Mouse (Mus musculus): ENCODE data around the gene Zfp866. TPM values are rescaled to one million over a fixed set of nuclear protein-coding genes. Genes with fewer than 3 reads are reported as not detected.

Gene Zfp866
- 39.6 and 45.7 TPM in 2 replicates for polyA plus RNA-seq (2015; fragmentation: Nextera tagmentation; extraction: Ambion mirVana)

DNA sequence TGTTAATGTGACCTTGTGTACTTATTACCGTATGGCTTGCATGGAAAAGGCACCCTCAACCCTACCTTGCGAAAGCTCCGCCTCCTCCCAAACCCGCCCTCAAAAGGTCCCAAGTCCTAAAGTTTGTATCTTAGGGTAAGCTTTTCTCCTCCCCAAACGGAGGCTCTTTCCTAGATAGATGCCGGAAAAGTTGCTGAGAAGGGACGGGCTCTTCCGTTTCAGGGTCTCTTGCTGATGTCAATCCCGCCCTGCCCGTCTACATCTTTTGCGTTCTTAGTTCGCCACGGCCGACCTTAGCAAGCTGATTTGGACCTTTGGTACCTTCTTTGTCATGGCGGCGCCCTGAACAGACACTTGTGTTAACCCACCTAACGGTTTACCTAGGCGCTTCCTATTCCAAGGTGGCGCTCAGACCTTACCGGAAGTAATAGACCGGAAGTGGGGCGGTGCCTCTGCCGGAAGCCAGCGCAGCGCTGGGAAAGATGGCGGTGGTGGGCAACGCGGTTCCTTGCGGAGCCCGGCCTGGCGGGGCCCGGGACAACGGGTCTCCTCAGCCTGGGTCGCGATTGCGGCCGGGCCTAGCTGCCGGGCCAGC lies at the start of gene Zfp866, which contains the start of gene Atp13a1:
TSS of gene Zfp866 (minus strand) at position 406 of the 595 bp plus-strand sequence.
TSS of gene Atp13a1 (plus strand) at position 391 of the 595 bp plus-strand sequence.
- Histone ChIP-seq H3K9ac (peak within 1 kb of the TSS; percentile 98), H3K4me3 (peak within 1 kb of the TSS; percentile 100), H3K27me3 (no peaks in the 10 kb centered on the region), H3K27ac (replicated peaks) (peak within 1 kb of the TSS; percentile 86), H3K4me2 (peak within 1 kb of the TSS; percentile 92), H3K36me3 (peaks cover 27% of the 10 kb centered on the region), H3K9me3 (no peaks in the 10 kb centered on the region), H3K4me1 (replicated peaks) (peaks cover 31% of the 10 kb centered on the region)
- WGBS, result under 1% methylated on average over 38 of the region's 38 CpGs
- peak; percentile 97 for ATAC-seq (ENCODE audit: low read depth)

- 80% methylated on average over 8 of the region's 8 CpGs for WGBS
- no peak for ATAC-seq (ENCODE audit: low read depth)
- Histone ChIP-seq H3K4me3 (no peak overlapping the region), H3K36me3 (0 out of 2 replicates have a peak, but pooled peaks cover 17% of the 10 kb centered on the region), H3K27me3 (no peaks in the 10 kb centered on the region), H3K4me1 (replicated peaks) (peaks cover 20% of the 10 kb centered on the region), H3K27ac (replicated peaks) (no peak overlapping the region), H3K9me3 (no peaks in the 10 kb centered on the region), H3K4me2 (no peak overlapping the region), H3K9ac (no peak overlapping the region)
Observed at GRCm38 (mm10) chr8:69837057-69837682, 46.2 kb upstream of the Zfp866 start.

- H3K27ac ChIP-seq (replicated peaks), result peak within 1 kb of the TSS; percentile 90
- no peaks in the 10 kb centered on the region for H3K9me3 ChIP-seq
- WGBS, result under 1% methylated on average over 38 of the region's 38 CpGs
- peaks cover 28% of the 10 kb centered on the region for H3K4me1 ChIP-seq (replicated peaks)
- no peaks in the 10 kb centered on the region for H3K27me3 ChIP-seq
- H3K36me3 ChIP-seq, result peaks cover 14% of the 10 kb centered on the region
- H3K4me2 ChIP-seq, result peak within 1 kb of the TSS; percentile 76
- peak within 1 kb of the TSS; percentile 67 for H3K4me3 ChIP-seq
- ATAC-seq (ENCODE audit: low read depth), result peak; percentile 99
- H3K9ac ChIP-seq, result peak within 1 kb of the TSS; percentile 80
Observed at GRCm38 (mm10) chr8:69832298-69832853, 41.4 kb upstream of the Zfp866 start, which contains the start of gene Pbx4. Pbx4 (plus strand) TSS chr8:69832491.

DNA sequence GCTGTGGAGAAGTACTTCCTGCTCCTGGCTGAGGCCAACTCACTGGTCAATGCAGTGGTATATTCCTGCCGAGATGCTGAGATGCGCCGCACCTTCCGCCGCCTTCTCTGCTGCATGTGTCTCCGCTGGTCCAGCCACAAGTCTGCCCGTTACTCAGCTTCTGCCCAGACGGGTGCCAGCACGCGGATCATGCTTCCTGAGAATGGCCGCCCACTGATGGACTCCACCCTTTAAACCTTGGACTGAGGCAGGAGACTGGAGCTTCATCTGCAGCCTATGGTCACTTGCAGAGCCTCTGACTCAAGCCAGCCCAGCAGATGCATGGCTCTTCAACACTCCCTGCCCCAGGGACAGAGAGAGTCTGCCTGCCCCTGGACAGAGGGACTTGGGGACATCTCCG lies 35.4 kb upstream of the Zfp866 start:
- H3K9ac ChIP-seq, result no peak overlapping the region
- H3K4me1 ChIP-seq (replicated peaks), result peaks cover 44% of the 10 kb centered on the region
- no peaks in the 10 kb centered on the region for H3K9me3 ChIP-seq
- 94% methylated on average over 12 of the region's 12 CpGs for WGBS
- no peaks in the 10 kb centered on the region for H3K27me3 ChIP-seq
- H3K4me3 ChIP-seq, result no peak overlapping the region
- H3K36me3 ChIP-seq, result peaks cover 25% of the 10 kb centered on the region
- H3K27ac ChIP-seq (replicated peaks), result no peak overlapping the region
- ATAC-seq (ENCODE audit: low read depth), result no peak
- no peak overlapping the region for H3K4me2 ChIP-seq

GRCm38 (mm10) chr8:69822386-69823191 lies 31.6 kb upstream of the Zfp866 start, which contains the start of gene Lpar2:
Lpar2 (plus strand) TSS chr8:69822429.
- Histone ChIP-seq H3K27me3 (no peaks in the 10 kb centered on the region), H3K9me3 (no peaks in the 10 kb centered on the region), H3K27ac (replicated peaks) (peak within 1 kb of the TSS; percentile 69), H3K36me3 (peaks cover 48% of the 10 kb centered on the region), H3K4me3 (peak within 1 kb of the TSS; percentile 56), H3K4me1 (replicated peaks) (peaks cover 45% of the 10 kb centered on the region), H3K9ac (peak within 1 kb of the TSS; percentile 79), H3K4me2 (peak within 1 kb of the TSS; percentile 86)
- WGBS, result under 1% methylated on average over 34 of the region's 35 CpGs
- ATAC-seq (ENCODE audit: low read depth), result peak; percentile 82

DNA sequence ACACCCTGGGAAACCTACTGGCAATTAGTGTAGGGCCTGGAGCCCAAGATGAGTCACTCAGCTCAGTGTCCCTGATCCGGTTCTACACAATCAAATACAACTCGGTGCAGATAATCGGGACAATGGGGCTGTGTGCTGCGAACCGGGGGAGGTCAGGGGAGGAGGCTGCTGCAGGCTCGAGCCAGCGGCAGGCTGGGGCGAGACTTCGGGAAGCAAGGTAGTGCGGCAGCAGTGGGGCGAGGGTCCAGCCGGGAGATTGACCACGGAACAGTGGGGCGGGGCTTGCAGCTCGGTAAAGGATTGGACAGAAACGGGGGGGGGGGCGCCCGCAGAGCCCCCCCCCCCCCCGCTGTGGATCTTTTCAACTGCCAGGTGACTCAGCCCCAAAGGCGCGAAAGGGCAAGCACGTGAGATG lies 31.0 kb upstream of the Zfp866 start:
- 3% methylated on average over 11 of the region's 22 CpGs for WGBS
- peaks cover 51% of the 10 kb centered on the region for H3K36me3 ChIP-seq
- ATAC-seq (ENCODE audit: low read depth), result peak; percentile 67
- peak overlapping the region; percentile 86 for H3K4me2 ChIP-seq
- H3K9ac ChIP-seq, result peak overlapping the region; percentile 79
- peaks cover 45% of the 10 kb centered on the region for H3K4me1 ChIP-seq (replicated peaks)
- H3K4me3 ChIP-seq, result peak overlapping the region; percentile 56
- H3K27me3 ChIP-seq, result no peaks in the 10 kb centered on the region
- H3K27ac ChIP-seq (replicated peaks), result peak overlapping the region; percentile 56; the same call in 1 of the 2 replicates
- no peaks in the 10 kb centered on the region for H3K9me3 ChIP-seq

DNA sequence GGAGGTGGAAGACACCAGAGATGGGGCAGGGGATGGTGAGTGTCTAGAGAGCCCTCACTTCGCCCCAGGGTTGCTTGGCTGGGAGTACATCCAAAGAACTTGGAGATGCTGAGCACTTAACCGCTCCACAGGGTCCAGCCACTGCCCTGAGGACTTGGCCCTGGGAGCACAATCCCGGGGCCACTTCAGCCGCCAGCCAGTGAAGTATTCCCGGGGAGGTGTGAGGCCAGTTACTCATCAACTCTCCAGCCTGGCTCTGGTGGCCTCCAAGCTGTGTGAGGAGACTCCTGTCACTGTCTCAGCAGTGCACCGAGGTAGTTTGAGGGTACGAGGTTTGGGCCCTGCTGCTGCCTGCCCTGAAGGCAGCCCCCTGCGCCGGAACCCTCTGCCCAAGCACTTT lies 29.5 kb upstream of the Zfp866 start:
- H3K27ac ChIP-seq (replicated peaks), result no peak overlapping the region
- no peaks in the 10 kb centered on the region for H3K27me3 ChIP-seq
- H3K36me3 ChIP-seq, result peaks cover 56% of the 10 kb centered on the region
- 85% methylated on average over 9 of the region's 9 CpGs for WGBS
- H3K4me2 ChIP-seq, result no peak overlapping the region
- H3K4me1 ChIP-seq (replicated peaks), result peaks cover 42% of the 10 kb centered on the region
- H3K9ac ChIP-seq, result no peak overlapping the region
- no peak overlapping the region for H3K4me3 ChIP-seq
- ATAC-seq (ENCODE audit: low read depth), result no peak
- no peaks in the 10 kb centered on the region for H3K9me3 ChIP-seq

- H3K36me3 ChIP-seq, result peaks cover 95% of the 10 kb centered on the region
- no peaks in the 10 kb centered on the region for H3K9me3 ChIP-seq
- H3K4me3 ChIP-seq, result no peak overlapping the region
- 99% methylated on average over 4 of the region's 4 CpGs for WGBS
- H3K4me1 ChIP-seq (replicated peaks), result no peaks in the 10 kb centered on the region
- no peak overlapping the region for H3K9ac ChIP-seq
- H3K27ac ChIP-seq (replicated peaks), result no peak overlapping the region
- no peak overlapping the region for H3K4me2 ChIP-seq
- no peaks in the 10 kb centered on the region for H3K27me3 ChIP-seq
- no peak for ATAC-seq (ENCODE audit: low read depth)
Observed at GRCm38 (mm10) chr8:69815396-69815795, 24.4 kb upstream of the Zfp866 start.

DNA sequence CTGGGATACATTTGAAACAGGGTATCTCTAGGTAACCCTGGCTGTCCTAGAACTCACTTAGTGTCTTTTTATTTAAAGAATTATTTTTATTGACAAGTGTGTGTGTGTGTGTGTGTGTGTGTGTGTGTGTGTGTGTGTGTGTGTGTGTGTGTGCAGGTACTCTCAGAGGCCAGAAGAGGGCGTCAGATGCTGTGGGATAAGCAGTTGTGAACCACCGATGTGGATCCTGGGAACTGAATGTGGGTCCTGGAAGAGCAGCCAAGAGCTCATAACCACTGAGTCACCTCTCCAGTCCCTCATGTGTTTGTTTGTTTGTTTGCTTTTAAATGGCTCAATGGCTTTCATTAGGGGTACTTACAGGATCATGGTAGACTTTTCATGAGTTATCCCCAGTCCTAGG lies 23.9 kb upstream of the Zfp866 start:
- no peak overlapping the region for H3K9ac ChIP-seq
- 93% methylated on average over 2 of the region's 2 CpGs for WGBS
- no peak for ATAC-seq (ENCODE audit: low read depth)
- peaks cover 1% of the 10 kb centered on the region for H3K4me1 ChIP-seq (replicated peaks)
- no peak overlapping the region for H3K4me3 ChIP-seq
- H3K9me3 ChIP-seq, result no peaks in the 10 kb centered on the region
- H3K36me3 ChIP-seq, result peaks cover 90% of the 10 kb centered on the region
- H3K4me2 ChIP-seq, result no peak overlapping the region
- no peak overlapping the region for H3K27ac ChIP-seq (replicated peaks)
- H3K27me3 ChIP-seq, result no peaks in the 10 kb centered on the region

GRCm38 (mm10) chr8:69809820-69810219 lies 18.8 kb upstream of the Zfp866 start:
- H3K27me3 ChIP-seq, result no peaks in the 10 kb centered on the region
- peak overlapping the region; percentile 80; the same call in 1 of the 2 replicates for H3K27ac ChIP-seq (replicated peaks)
- ATAC-seq (ENCODE audit: low read depth), result no peak
- peak overlapping the region; percentile 62 for H3K4me3 ChIP-seq
- peak overlapping the region; percentile 87; the same call in 1 of the 2 replicates for H3K9ac ChIP-seq
- H3K4me1 ChIP-seq (replicated peaks), result peaks cover 19% of the 10 kb centered on the region
- H3K9me3 ChIP-seq, result no peaks in the 10 kb centered on the region
- H3K36me3 ChIP-seq, result peaks cover 74% of the 10 kb centered on the region
- peak overlapping the region; percentile 83 for H3K4me2 ChIP-seq
- 73% methylated on average over 3 of the region's 3 CpGs for WGBS

GRCm38 (mm10) chr8:69808864-69809403 lies 18.0 kb upstream of the Zfp866 start:
- ATAC-seq (ENCODE audit: low read depth), result peak; percentile 76
- Histone ChIP-seq H3K9ac (peak overlapping the region; percentile 87), H3K4me3 (peak overlapping the region; percentile 62), H3K4me1 (replicated peaks) (peaks cover 19% of the 10 kb centered on the region), H3K4me2 (peak overlapping the region; percentile 83), H3K27me3 (no peaks in the 10 kb centered on the region), H3K9me3 (no peaks in the 10 kb centered on the region), H3K36me3 (peaks cover 73% of the 10 kb centered on the region), H3K27ac (replicated peaks) (peak overlapping the region; percentile 80)
- WGBS, result under 1% methylated on average over 23 of the region's 23 CpGs

Measured in neural tube, embryonic 13.5 days (tissue).